Mouse (Mus musculus): Measurements from ENCODE around the gene Atoh8.

Atoh8 gene

GRCm38 (mm10) chr6:72190577-72190976, 44.8 kb downstream of the Atoh8 start:
- no peak for DNase-seq (ENCODE audit: low spot score in 2 of 2)

GRCm38 (mm10) chr6:72190120-72190519, 45.3 kb downstream of the Atoh8 start:
- no peak for DNase-seq (ENCODE audit: low spot score in 2 of 2)

DNA sequence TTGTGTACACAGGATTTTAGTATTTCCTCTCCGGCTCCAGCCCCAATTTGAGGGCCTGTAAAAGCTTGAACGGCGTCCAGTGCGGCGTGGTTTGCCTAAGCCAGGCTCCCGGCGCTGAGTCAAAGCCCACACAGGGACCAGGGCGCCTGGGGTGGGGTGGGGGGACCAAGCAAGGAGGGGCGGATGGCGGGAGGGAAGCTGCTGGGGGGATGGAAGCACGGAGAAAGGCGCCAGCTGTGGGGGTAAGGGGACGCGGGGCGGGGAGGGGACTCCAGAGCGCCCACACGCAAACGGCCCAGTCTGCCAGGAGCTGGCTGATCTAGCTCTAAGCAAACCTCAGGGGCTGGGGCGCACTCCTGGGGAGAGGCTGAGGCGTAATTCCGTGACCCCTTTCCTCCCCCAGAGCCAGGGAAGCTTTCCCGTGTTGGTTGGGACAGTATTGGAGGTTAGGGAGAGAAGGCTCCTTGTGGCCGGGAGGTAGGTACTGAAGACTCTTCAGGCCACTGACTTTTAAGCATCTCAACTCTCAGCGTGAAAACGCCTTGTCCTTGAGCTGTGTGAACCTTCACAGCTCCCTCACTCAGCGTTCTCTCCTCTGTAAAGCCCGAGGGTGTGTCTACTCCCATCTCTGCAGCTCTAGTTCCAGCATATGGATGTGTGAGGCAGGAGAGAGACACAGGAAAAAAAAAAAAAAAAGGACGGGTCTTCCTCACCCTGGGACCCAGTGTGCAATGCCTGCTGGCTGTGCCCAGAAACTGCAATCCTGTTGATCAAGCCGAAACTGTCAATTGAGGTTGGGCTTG, 46.1 kb downstream of the Atoh8 start:
- peak; percentile 46 to 69 for DNase-seq (ENCODE audit: low spot score in 2 of 2)

DNA sequence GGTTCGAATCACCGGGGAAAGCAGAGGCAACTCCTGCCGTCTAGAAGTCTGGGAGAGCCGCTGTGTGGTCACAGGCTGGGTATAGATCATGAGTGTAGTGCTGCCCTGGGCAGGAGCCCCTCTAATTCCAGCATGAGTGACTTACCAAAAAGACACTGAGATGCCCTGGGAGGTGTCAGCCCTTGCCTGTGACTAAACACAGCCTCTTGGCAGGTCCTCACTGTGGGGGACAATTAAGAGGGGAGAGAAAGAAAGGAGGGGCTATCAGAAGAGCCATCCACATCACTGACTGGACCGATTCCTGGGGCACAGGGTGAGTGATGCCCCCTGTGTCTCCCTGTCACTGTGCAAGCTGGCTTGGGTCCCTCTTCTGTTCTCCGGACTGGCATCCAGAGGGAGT, 48.6 kb downstream of the Atoh8 start:
- no peak for DNase-seq (ENCODE audit: low spot score in 2 of 2)

DNA sequence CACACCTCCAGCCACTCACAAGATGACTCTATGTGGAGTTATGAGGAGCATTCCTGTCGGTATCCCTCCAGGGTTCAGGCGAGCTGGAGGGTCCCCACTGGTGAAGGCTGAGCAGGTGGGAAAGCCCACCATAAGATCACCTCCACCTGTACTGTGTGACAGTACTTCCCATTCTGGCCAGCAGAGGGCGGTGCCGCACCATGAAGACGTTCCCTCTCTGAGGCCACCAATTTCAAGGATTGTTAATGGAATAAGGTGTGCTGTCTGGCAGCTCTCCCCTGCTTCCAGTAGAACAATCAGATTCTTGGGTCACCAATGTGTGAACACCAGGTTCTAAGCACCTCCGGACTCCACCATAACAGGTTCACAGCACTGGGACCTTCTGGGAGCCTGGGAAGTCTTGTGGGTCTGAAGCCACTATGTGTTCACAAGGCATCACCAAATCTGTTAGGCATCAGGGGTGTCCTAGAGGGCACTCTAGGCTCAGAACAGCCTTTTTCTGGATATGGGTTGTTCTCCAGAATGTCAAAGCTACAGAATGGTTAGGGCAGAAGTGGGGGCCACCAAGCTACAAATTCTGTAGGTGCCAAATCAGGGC, 49.4 kb downstream of the Atoh8 start:
- DNase-seq (ENCODE audit: low spot score in 2 of 2): peak; percentile 78 to 81

DNA sequence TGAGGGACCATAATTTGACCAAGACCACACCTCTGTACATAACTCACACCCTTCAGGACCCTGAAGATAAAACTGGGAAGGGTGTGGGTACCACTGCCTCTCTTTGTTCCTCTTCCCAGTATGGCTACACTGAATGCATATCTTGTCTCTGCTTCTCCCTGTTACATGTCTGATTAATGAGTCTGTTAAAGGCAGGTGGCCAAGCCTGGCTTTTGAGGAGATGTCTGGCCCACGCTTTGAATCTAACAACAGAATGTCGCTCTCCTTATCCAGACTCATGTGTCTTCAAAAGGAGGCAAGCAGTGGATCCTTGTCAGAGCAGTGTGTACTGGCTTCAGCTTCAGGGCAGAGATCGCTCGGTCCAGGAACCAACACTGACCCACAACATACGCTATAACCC, 50.8 kb downstream of the Atoh8 start:
- DNase-seq (ENCODE audit: low spot score in 2 of 2): no peak

DNA sequence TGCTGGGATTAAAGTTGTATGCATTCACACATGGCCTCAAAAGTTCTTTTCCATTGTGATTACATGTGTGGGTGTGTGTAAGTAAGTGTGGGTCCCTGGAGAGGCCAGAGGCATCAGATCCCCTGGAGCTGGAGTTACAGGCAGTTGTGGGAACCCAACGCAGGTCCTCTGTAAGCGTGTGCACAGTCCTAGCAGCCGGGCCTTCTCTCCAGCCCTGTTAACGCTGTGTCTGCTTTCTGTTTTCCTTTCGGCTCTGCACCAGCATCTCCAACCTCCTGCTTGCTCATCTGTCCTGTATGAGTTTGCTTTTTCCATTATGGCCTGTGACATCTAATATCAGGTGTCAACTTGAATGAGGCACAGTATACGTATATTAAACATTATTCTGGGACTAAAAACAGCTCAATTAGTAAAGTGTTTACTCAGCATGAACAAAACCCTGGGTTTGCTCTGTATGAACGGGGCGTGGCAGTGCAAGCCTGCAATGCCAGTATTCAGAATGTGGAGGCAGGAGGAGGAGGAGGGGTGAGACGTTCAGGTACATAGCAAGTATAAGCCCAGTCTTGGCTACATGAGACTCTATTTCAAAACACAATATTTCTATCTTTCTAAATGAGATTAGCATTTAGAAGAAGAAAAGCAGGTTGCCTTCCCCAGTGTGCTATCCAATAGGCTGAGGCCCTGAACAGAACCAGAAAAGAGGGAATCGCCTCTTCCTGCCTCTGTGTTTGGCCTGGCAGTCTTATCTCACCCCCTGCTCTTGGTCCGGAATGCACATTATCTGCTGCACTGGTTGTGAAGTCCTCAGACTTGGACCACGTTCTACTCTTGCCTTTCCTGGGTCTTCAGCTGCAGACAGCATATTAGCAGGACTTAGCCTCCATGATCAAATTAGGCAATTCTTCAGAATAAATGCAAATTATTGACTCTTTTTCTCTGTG, 55.5 kb downstream of the Atoh8 start:
- no peak for DNase-seq (ENCODE audit: low spot score in 2 of 2)

- no peak for DNase-seq (ENCODE audit: low spot score in 2 of 2)
These were observed 56.4 kb downstream of the Atoh8 start for GRCm38 (mm10) chr6:72179006-72179405.

DNA sequence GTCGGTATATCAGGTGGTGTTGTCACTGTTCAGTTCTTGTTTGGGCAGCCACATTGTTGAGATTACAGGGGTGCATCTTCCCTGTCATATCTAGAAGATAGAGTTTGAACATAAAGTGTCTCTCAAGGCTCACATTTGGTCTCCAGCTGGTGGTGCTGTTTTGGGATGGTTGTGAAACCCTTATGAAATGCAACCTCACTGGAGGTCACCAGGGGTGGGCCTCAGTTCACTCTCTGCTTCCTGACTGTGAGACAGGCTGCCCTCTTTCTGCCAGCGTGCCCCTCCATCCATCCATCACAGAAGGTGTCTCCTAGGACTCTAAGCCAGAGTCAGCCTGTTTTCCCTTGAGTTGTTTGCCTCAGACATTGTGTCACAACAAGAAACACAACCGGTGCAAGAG, 58.0 kb downstream of the Atoh8 start:
- no peak for DNase-seq (ENCODE audit: low spot score in 2 of 2)

DNA sequence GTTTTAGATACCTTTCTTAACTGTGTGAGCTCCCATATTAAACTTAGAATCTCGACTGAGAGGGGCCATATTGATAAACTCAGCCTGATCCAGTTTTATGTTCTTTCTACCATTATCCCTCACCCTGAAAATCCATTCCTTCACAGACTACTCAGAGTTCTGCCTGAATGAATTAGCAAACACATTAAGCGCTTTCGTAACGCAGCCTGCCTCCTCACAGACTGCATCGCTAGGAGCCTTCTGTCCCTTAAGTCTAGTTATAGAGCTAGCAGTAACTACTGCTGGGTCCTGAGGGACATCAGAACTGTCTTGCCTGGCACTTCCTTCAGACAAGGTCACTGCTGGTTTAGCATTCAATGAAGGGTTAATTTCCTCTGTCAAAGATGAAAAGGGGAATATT, 59.4 kb downstream of the Atoh8 start:
- no peak for DNase-seq (ENCODE audit: low spot score in 2 of 2)

- DNase-seq (ENCODE audit: low spot score in 2 of 2): no peak
These were observed 60.0 kb downstream of the Atoh8 start for GRCm38 (mm10) chr6:72175419-72175818.

GRCm38 (mm10) chr6:72173350-72173749, 62.0 kb downstream of the Atoh8 start:
- DNase-seq (ENCODE audit: low spot score in 2 of 2): no peak

DNA sequence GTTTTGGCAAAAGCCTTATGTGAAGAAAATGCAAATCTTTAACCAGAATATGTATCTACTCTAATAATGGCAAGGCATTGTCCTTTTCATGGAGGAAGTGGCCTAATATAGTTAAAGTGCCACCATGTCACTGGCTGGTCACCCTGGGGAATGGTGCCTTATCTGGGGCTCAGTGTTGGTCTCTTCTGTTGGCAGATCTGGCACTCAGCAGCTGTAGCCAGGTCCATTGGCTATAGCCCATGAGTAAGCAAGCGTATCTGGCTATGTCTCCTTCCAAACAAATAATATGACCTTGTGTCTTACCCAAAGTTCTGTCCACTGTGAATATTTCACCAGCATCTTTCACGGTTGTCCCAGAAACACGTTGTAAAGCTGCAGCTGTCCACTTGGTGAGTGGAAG, 64.0 kb downstream of the Atoh8 start:
- DNase-seq (ENCODE audit: low spot score in 2 of 2): no peak

- no peak for DNase-seq (ENCODE audit: low spot score in 2 of 2)
These were observed 69.5 kb downstream of the Atoh8 start for GRCm38 (mm10) chr6:72165907-72166306.

GRCm38 (mm10) chr6:72164321-72165275, 70.8 kb downstream of the Atoh8 start:
- DNase-seq (ENCODE audit: low spot score in 2 of 2): peak; percentile 75 to 88

GRCm38 (mm10) chr6:72162155-72162890, 73.1 kb downstream of the Atoh8 start:
- peak in 1 of 2 experiments; percentile 63 for DNase-seq (ENCODE audit: low spot score in 2 of 2)

GRCm38 (mm10) chr6:72161751-72162150, 73.6 kb downstream of the Atoh8 start:
- DNase-seq (ENCODE audit: low spot score in 2 of 2): no peak

DNA sequence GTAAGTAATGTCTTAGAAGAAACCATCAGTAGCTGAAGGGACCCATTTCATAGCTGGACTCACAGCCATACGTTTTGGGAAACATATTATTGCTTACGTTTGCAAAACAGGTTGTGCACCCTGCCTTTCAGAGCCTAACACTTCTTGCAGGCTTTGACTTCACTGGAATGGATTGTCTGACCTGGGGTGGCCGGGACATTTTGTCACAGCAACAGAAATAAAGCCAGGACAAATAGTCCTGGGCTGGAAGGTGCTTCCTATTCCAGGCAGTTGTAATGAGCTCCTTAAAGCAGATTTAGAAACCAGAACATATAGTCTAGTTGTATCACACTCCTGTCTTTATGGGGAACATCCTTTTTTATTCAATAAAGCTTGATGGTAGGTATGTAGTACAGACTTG, 74.4 kb downstream of the Atoh8 start:
- DNase-seq (ENCODE audit: low spot score in 2 of 2): no peak

DNA sequence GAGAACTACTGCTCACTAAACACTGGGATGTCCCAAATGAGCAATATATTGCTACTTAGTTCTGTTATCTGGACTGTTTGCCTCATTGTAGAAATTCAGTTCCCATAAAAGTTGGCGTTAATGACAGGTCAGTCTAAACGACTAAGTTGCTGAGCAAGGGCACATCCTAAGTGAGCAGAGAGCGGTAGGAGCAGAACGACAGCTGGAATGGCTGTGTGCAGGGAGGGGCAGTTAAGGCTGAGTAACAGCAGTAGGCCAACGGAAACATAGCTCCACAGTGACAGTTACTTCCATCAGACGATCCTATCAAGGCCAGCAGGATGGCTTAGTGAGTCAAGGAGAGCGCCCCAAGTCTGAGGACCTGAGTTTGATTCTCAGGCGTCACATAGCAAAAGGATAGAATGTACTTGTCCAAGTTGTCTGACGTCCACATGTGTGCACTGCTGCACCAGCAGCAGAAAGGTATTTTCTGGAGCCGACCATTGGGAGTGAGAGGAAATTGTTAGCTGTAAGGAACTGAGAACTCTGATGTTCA, 75.4 kb downstream of the Atoh8 start:
- DNase-seq (ENCODE audit: low spot score in 2 of 2): no peak
